Mouse (Mus musculus) adrenal gland, postnatal 36 days (tissue): Measurements from ENCODE around the gene Ano9. TPM values are rescaled to one million over a fixed set of nuclear protein-coding genes. Genes with fewer than 3 reads are reported as not detected.

ENCODE experiments used
- DNase-seq, 2 experiments: peaks; one replicate each; pipeline ENCODE4 v3.0.0; 2021; ENCODE audit warnings: mixed read lengths in 1 of 2
- total RNA-seq, 2 experiments: library from RNA; stranded (reverse); gene quantifications; 2 replicates each; pipeline ENCODE4 v1.2.3; 2021

The Ano9 gene
- total RNA-seq, 2 experiments from 2014 or later, result 0.30 TPM

GRCm38 (mm10) chr7:141099911-141100691 lies 17.5 kb downstream of the Ano9 start, which contains the start of gene Sigirr:
TSS of gene Sigirr (minus strand) at chr7:141100572.
- DNase-seq, result peak; percentile 30 to 45

- no peak for DNase-seq
Measured at GRCm38 (mm10) chr7:141097177-141097576, 20.4 kb downstream of the Ano9 start.

- DNase-seq, result peak; percentile 67 to 81
Measured at GRCm38 (mm10) chr7:141096649-141097056, 21.0 kb downstream of the Ano9 start.

GRCm38 (mm10) chr7:141096021-141096420 lies 21.6 kb downstream of the Ano9 start:
- no peak for DNase-seq

- no peak for DNase-seq
Measured at GRCm38 (mm10) chr7:141094487-141095205, 23.0 kb downstream of the Ano9 start.

GRCm38 (mm10) chr7:141093950-141094349 lies 23.7 kb downstream of the Ano9 start:
- no peak for DNase-seq

GRCm38 (mm10) chr7:141092051-141092735 lies 25.4 kb downstream of the Ano9 start:
- DNase-seq, result peak; percentile 94 to 95

- peak; percentile 43 for DNase-seq
Measured at GRCm38 (mm10) chr7:141090228-141090627, 27.4 kb downstream of the Ano9 start.

- no peak for DNase-seq
Measured at GRCm38 (mm10) chr7:141088473-141088872, 29.1 kb downstream of the Ano9 start.

- DNase-seq, result peak in 1 of 2 experiments; percentile 23
Measured at GRCm38 (mm10) chr7:141087894-141088293, 29.7 kb downstream of the Ano9 start.

GRCm38 (mm10) chr7:141079481-141080449 lies 37.8 kb downstream of the Ano9 start:
- DNase-seq, result no peak

- no peak for DNase-seq
Measured at GRCm38 (mm10) chr7:141078876-141079275, 38.7 kb downstream of the Ano9 start.

GRCm38 (mm10) chr7:141077841-141078240 lies 39.8 kb downstream of the Ano9 start, which contains the start of gene Pkp3:
TSS of gene Pkp3 (plus strand) at chr7:141078218.
- DNase-seq, result no peak

GRCm38 (mm10) chr7:141073782-141074181 lies 43.8 kb downstream of the Ano9 start:
- no peak for DNase-seq

- peak; percentile 34 to 38 for DNase-seq
Measured at GRCm38 (mm10) chr7:141072017-141072745, 45.4 kb downstream of the Ano9 start.

GRCm38 (mm10) chr7:141070058-141070862 lies 47.3 kb downstream of the Ano9 start:
- DNase-seq, result peak; percentile 67 to 87

- no peak for DNase-seq
Measured at GRCm38 (mm10) chr7:141068351-141068750, 49.3 kb downstream of the Ano9 start.

- DNase-seq, result no peak
Measured at GRCm38 (mm10) chr7:141064576-141064975, 53.0 kb downstream of the Ano9 start.

- DNase-seq, result no peak
Measured at GRCm38 (mm10) chr7:141064175-141064574, 53.4 kb downstream of the Ano9 start.

- no peak for DNase-seq
Measured at GRCm38 (mm10) chr7:141063353-141063752, 54.3 kb downstream of the Ano9 start.
